Mouse (Mus musculus) megakaryocyte-erythroid progenitor cell, adult 5-6 weeks (primary cell): Measurements from ENCODE around the gene Ackr3. TPM values are rescaled to one million over a fixed set of nuclear protein-coding genes. Genes with fewer than 3 reads are reported as not detected.

Experiments
- ATAC-seq: replicated peaks from 2 replicates; pipeline ENCODE4 v1.8.0; 2016; ENCODE audit warnings: mild to moderate bottlenecking, inconsistent platforms; ENCODE audit not compliant: severe bottlenecking, poor library complexity, low FRiP score, low TSS enrichment
- total RNA-seq, 2 experiments: library from RNA; stranded (forward) in 1 of 2; stranded (reverse) in 1 of 2; fragments of 200-1000, 215-1000 nt in 1 of 2; fragments of >200 nt in 1 of 2; fragmentation: Nextera tagmentation in 1 of 2; gene quantifications; 2 replicates each; pipeline ENCODE4 v1.2.3; 2014 to 2017

The Ackr3 gene
- total RNA-seq, 2 experiments from 2014 or later: not detected

- ATAC-seq: 0 out of 2 replicates have a peak, but pooled peaks have one; percentile 11
These were observed 43.5 kb downstream of the Ackr3 start for GRCm38 (mm10) chr1:90247234-90247633.

GRCm38 (mm10) chr1:90247756-90248541 lies 44.2 kb downstream of the Ackr3 start:
- ATAC-seq: peak; percentile 77

- no peak for ATAC-seq
These were observed 45.4 kb downstream of the Ackr3 start for GRCm38 (mm10) chr1:90248966-90249735.

- no peak for ATAC-seq
These were observed 46.6 kb downstream of the Ackr3 start for GRCm38 (mm10) chr1:90250419-90250818.

- no peak for ATAC-seq
These were observed 47.4 kb downstream of the Ackr3 start for GRCm38 (mm10) chr1:90251156-90251555.

- ATAC-seq: no peak
These were observed 49.7 kb downstream of the Ackr3 start for GRCm38 (mm10) chr1:90253465-90253864.

GRCm38 (mm10) chr1:90258253-90258887 lies 54.6 kb downstream of the Ackr3 start:
- no peak for ATAC-seq

GRCm38 (mm10) chr1:90260704-90261581 lies 57.2 kb downstream of the Ackr3 start:
- no peak for ATAC-seq

- no peak for ATAC-seq
These were observed 58.6 kb downstream of the Ackr3 start for GRCm38 (mm10) chr1:90262380-90262779.

Other genes starting within 250 kb of the Ackr3 start
- gene Asb18, start 189.3 kb upstream of the Ackr3 start, total RNA-seq (2014; fragmentation: Nextera tagmentation): not detected in 2 replicates
- not detected in 2 replicates for gene Asb18, start 189.3 kb upstream of the Ackr3 start, total RNA-seq (2017)
- not detected in 2 replicates for gene Iqca, start 50.6 kb upstream of the Ackr3 start, total RNA-seq (2014; fragmentation: Nextera tagmentation)
- gene Iqca, start 50.6 kb upstream of the Ackr3 start, total RNA-seq (2017): not detected in 2 replicates